Mouse (Mus musculus): ENCODE data around the gene Zfp963. TPM values are rescaled to one million over a fixed set of nuclear protein-coding genes. Genes with fewer than 3 reads are reported as not detected.
"Not testable (repeated sequence)": the region's sequence is repeated elsewhere in the genome, so short reads cannot be mapped to it uniquely, and the experiment has no call there.

The Zfp963 gene
- total and polyA plus RNA-seq, 2 experiments from 2014 or later = 3.7 to 4.9 TPM

- TF ChIP-seq CTCF (IDR thresholded peaks at IDR 0.05; ENCODE audit: low read depth) = no peak
- Histone ChIP-seq H3K9me3 (ENCODE audit: low read length) (no peaks in the 10 kb centered on the region), H3K4me1 (ENCODE audit: insufficient read depth, low read length) (peaks cover 10% of the 10 kb centered on the region), H3K9ac (replicated peaks; ENCODE audit: low read length) (no peak overlapping the region), H3K27ac (no peak overlapping the region), H3K4me2 (ENCODE audit: low read depth, low read length) (no peak overlapping the region), H3K27me3 (ENCODE audit: insufficient read depth, low read length) (no peaks in the 10 kb centered on the region), H3K4me3 (ENCODE audit: low read length) (no peak overlapping the region), H3K36me3 (ENCODE audit: insufficient read depth, low read length) (peaks cover 22% of the 10 kb centered on the region; the same call in 1 of the 2 replicates)
- WGBS = 83% methylated on average over 8 of the region's 8 CpGs
- ATAC-seq = no peak
- DNase-seq (ENCODE audit: low spot score) = no peak
Observed at GRCm38 (mm10) chr8:69713516-69713915, 36.3 kb downstream of the Zfp963 start.

- WGBS = 98% methylated on average over 10 of the region's 10 CpGs
- H3K27me3 ChIP-seq (ENCODE audit: insufficient read depth, low read length); ATAC-seq; DNase-seq (ENCODE audit: low spot score); H3K4me2 ChIP-seq (ENCODE audit: low read depth, low read length); H3K27ac ChIP-seq; H3K4me1 ChIP-seq (ENCODE audit: insufficient read depth, low read length); H3K4me3 ChIP-seq (ENCODE audit: low read length); H3K9ac ChIP-seq (replicated peaks; ENCODE audit: low read length); H3K9me3 ChIP-seq (ENCODE audit: low read length): not testable (repeated sequence)
- peaks cover 50% of the 10 kb centered on the region for H3K36me3 ChIP-seq (ENCODE audit: insufficient read depth, low read length)
Observed at GRCm38 (mm10) chr8:69710624-69711023, 39.1 kb downstream of the Zfp963 start, which contains the start of gene Zfp869. Gene Zfp869 (minus strand): TSS chr8:69710724.

- no peak for TF ChIP-seq CTCF (IDR thresholded peaks at IDR 0.05; ENCODE audit: low read depth)
- no peak for DNase-seq (ENCODE audit: low spot score)
- no peak overlapping the region for H3K4me3 ChIP-seq (ENCODE audit: low read length)
- no peak overlapping the region for H3K9ac ChIP-seq (replicated peaks; ENCODE audit: low read length)
- H3K4me1 ChIP-seq (ENCODE audit: insufficient read depth, low read length) = no peaks in the 10 kb centered on the region
- no peak for ATAC-seq
- 74% methylated on average over 6 of the region's 6 CpGs for WGBS
- no peaks in the 10 kb centered on the region for H3K27me3 ChIP-seq (ENCODE audit: insufficient read depth, low read length)
- H3K27ac ChIP-seq = no peak overlapping the region
- peaks cover 25% of the 10 kb centered on the region for H3K36me3 ChIP-seq (ENCODE audit: insufficient read depth, low read length)
- H3K4me2 ChIP-seq (ENCODE audit: low read depth, low read length) = no peak overlapping the region
- H3K9me3 ChIP-seq (ENCODE audit: low read length) = no peaks in the 10 kb centered on the region
Observed at GRCm38 (mm10) chr8:69701810-69702209, 48.0 kb downstream of the Zfp963 start.

Other genes with a start within 250 kb of the Zfp963 start
- gene Gm7697, start 227.0 kb downstream of the Zfp963 start, total RNA-seq (2014; rRNA removed) = not detected in 2 replicates
- gene Gm7697, start 227.0 kb downstream of the Zfp963 start, polyA plus RNA-seq (2015; fragmentation: Nextera tagmentation; extraction: Ambion mirVana) = not detected in 2 replicates
- gene Zfp868, start 124.4 kb downstream of the Zfp963 start, total RNA-seq (2014; rRNA removed) = 23.1 and 23.9 TPM in 2 replicates
- gene Zfp868, start 124.4 kb downstream of the Zfp963 start, polyA plus RNA-seq (2015; fragmentation: Nextera tagmentation; extraction: Ambion mirVana) = 21.7 and 23.4 TPM in 2 replicates
- 3.0 and 6.3 TPM in 2 replicates for gene Zfp964, start 95.5 kb downstream of the Zfp963 start, total RNA-seq (2014; rRNA removed)
- 0.93 and 1.4 TPM in 2 replicates for gene Zfp964, start 95.5 kb downstream of the Zfp963 start, polyA plus RNA-seq (2015; fragmentation: Nextera tagmentation; extraction: Ambion mirVana)
- gene Zfp869, start 39.2 kb downstream of the Zfp963 start, total RNA-seq (2014; rRNA removed) = 9.5 and 16.1 TPM in 2 replicates
- gene Zfp869, start 39.2 kb downstream of the Zfp963 start, polyA plus RNA-seq (2015; fragmentation: Nextera tagmentation; extraction: Ambion mirVana) = 17.5 and 18.4 TPM in 2 replicates
- not detected in 2 replicates for gene Gm20422, start 24.9 kb upstream of the Zfp963 start, total RNA-seq (2014; rRNA removed)
- 0.34 and 0.61 TPM in 2 replicates for gene Gm20422, start 24.9 kb upstream of the Zfp963 start, polyA plus RNA-seq (2015; fragmentation: Nextera tagmentation; extraction: Ambion mirVana)
- 85.9 and 93.1 TPM in 2 replicates for gene Atp13a1, start 41.2 kb upstream of the Zfp963 start, total RNA-seq (2014; rRNA removed)
- 38.9 and 39.1 TPM in 2 replicates for gene Atp13a1, start 41.2 kb upstream of the Zfp963 start, polyA plus RNA-seq (2015; fragmentation: Nextera tagmentation; extraction: Ambion mirVana)
- gene Zfp866, start 41.2 kb upstream of the Zfp963 start, total RNA-seq (2014; rRNA removed) = 38.6 and 39.8 TPM in 2 replicates
- gene Zfp866, start 41.2 kb upstream of the Zfp963 start, polyA plus RNA-seq (2015; fragmentation: Nextera tagmentation; extraction: Ambion mirVana) = 18.5 and 18.6 TPM in 2 replicates
- gene Gmip, start 58.7 kb upstream of the Zfp963 start, total RNA-seq (2014; rRNA removed) = 28.8 and 42.7 TPM in 2 replicates
- gene Gmip, start 58.7 kb upstream of the Zfp963 start, polyA plus RNA-seq (2015; fragmentation: Nextera tagmentation; extraction: Ambion mirVana) = 23.6 and 27.9 TPM in 2 replicates
- gene Lpar2, start 72.5 kb upstream of the Zfp963 start, total RNA-seq (2014; rRNA removed) = 5.2 and 5.4 TPM in 2 replicates
- 0.45 and 0.50 TPM in 2 replicates for gene Lpar2, start 72.5 kb upstream of the Zfp963 start, polyA plus RNA-seq (2015; fragmentation: Nextera tagmentation; extraction: Ambion mirVana)
- gene Pbx4, start 82.5 kb upstream of the Zfp963 start, total RNA-seq (2014; rRNA removed) = 46.5 and 86.4 TPM in 2 replicates
- 81.9 and 88.5 TPM in 2 replicates for gene Pbx4, start 82.5 kb upstream of the Zfp963 start, polyA plus RNA-seq (2015; fragmentation: Nextera tagmentation; extraction: Ambion mirVana)
- gene Cilp2, start 137.7 kb upstream of the Zfp963 start, total RNA-seq (2014; rRNA removed) = 14.3 and 19.2 TPM in 2 replicates
- gene Cilp2, start 137.7 kb upstream of the Zfp963 start, polyA plus RNA-seq (2015; fragmentation: Nextera tagmentation; extraction: Ambion mirVana) = 6.9 and 7.2 TPM in 2 replicates
- gene Tssk6, start 152.2 kb upstream of the Zfp963 start, total RNA-seq (2014; rRNA removed) = 1.6 and 1.8 TPM in 2 replicates
- 3.7 and 4.3 TPM in 2 replicates for gene Tssk6, start 152.2 kb upstream of the Zfp963 start, polyA plus RNA-seq (2015; fragmentation: Nextera tagmentation; extraction: Ambion mirVana)
- gene Ndufa13, start 152.6 kb upstream of the Zfp963 start, total RNA-seq (2014; rRNA removed) = 61.0 and 91.4 TPM in 2 replicates
- gene Ndufa13, start 152.6 kb upstream of the Zfp963 start, polyA plus RNA-seq (2015; fragmentation: Nextera tagmentation; extraction: Ambion mirVana) = 269 and 275 TPM in 2 replicates
- gene Yjefn3, start 152.7 kb upstream of the Zfp963 start, total RNA-seq (2014; rRNA removed) = 8.4 and 10.7 TPM in 2 replicates
- 13.3 and 13.8 TPM in 2 replicates for gene Yjefn3, start 152.7 kb upstream of the Zfp963 start, polyA plus RNA-seq (2015; fragmentation: Nextera tagmentation; extraction: Ambion mirVana)
- 38.4 and 41.9 TPM in 2 replicates for gene Gatad2a, start 246.4 kb upstream of the Zfp963 start, total RNA-seq (2014; rRNA removed)
- 23.4 and 23.6 TPM in 2 replicates for gene Gatad2a, start 246.4 kb upstream of the Zfp963 start, polyA plus RNA-seq (2015; fragmentation: Nextera tagmentation; extraction: Ambion mirVana)